Mouse (Mus musculus) small intestine, adult 2 months (tissue): ENCODE results near the gene Agrp. TPM values are rescaled to one million over a fixed set of nuclear protein-coding genes. Genes with fewer than 3 reads are reported as not detected.

Source experiments
- H3K27ac ChIP-seq: fragments of 200-500 bp; 2 replicates; pipeline ENCODE4 v1.5.1; 2012; ENCODE audit warnings: low read depth, low read length, control low read depth, inconsistent platforms; ENCODE audit not compliant: insufficient read depth
- H3K27me3 ChIP-seq: fragments of 200-500 bp; 2 replicates; pipeline ENCODE4 v1.6.1; 2012; ENCODE audit warnings: mild to moderate bottlenecking, moderate library complexity, low read length, inconsistent platforms; ENCODE audit not compliant: control insufficient read depth, insufficient read depth
- H3K36me3 ChIP-seq: fragments of 200-500 bp; 2 replicates; pipeline ENCODE4 v1.6.1; 2012; ENCODE audit warnings: mild to moderate bottlenecking, low read length, control low read depth, inconsistent platforms; ENCODE audit not compliant: control insufficient read depth, insufficient read depth
- H3K4me1 ChIP-seq: fragments of 200-500 bp; 2 replicates; pipeline ENCODE4 v1.6.1; 2012; ENCODE audit warnings: low read length, inconsistent platforms, mixed read lengths; ENCODE audit not compliant: control insufficient read depth, insufficient read depth, insufficient read length
- H3K4me3 ChIP-seq: fragments of 200-500 bp; 2 replicates; pipeline ENCODE4 v1.5.1; 2012; ENCODE audit warnings: low read depth, mild to moderate bottlenecking, control low read depth, inconsistent platforms, low read length, moderate library complexity
- CTCF ChIP-seq: fragments of 200-500 bp; IDR thresholded peaks from 2 replicates; pipeline ENCODE4 v1.5.1; 2012; ENCODE audit warnings: low read depth, mild to moderate bottlenecking, control low read depth, inconsistent platforms, low read length, moderate library complexity, mixed read lengths; ENCODE audit not compliant: insufficient replicate concordance, insufficient read length; ENCODE audit errors: extremely low read depth
- POLR2A ChIP-seq: fragments of 200-500 bp; IDR thresholded peaks from 2 replicates; pipeline ENCODE4 v1.6.1; 2012; ENCODE audit warnings: low read depth, mild to moderate bottlenecking, control low read depth, inconsistent platforms, low read length, moderate library complexity
- WGBS: fragments of 180-500 bp; shearing (Covaris S2); methylation state at CpG from one replicate; pipeline ENCODE4 v1.1.7; 2018; 5-methylcytosine and 5-hydroxymethylcytosine counted together
- polyA plus RNA-seq: library from polyadenylated mRNA; depleted of rRNA; stranded (reverse); fragments of >200 nt; gene quantifications from 2 replicates; pipeline ENCODE4 v1.2.3, GENCODE M21; 2012; rRNA removed

Gene Agrp
- 0.35 TPM in 1 of 2 replicates, not detected in the other for polyA plus RNA-seq

GRCm38 (mm10) chr8:105636963-105637510, at the start of gene Agrp:
TSS of gene Agrp (minus strand) at chr8:105637393.
- no peaks in the 10 kb centered on the region for H3K27me3 ChIP-seq
- WGBS: under 1% methylated on average over 58 of the region's 63 CpGs
- H3K27ac ChIP-seq: peak within 1 kb of the TSS; percentile 98
- H3K4me3 ChIP-seq: peak within 1 kb of the TSS; percentile 73
- no peaks in the 10 kb centered on the region; the same call in 1 of the 2 replicates for H3K4me1 ChIP-seq
- TF ChIP-seq CTCF (no peak), POLR2A (no peak)
- H3K36me3 ChIP-seq: no peaks in the 10 kb centered on the region

GRCm38 (mm10) chr8:105686551-105686950, 49.4 kb upstream of the Agrp start:
- Histone ChIP-seq H3K36me3 (peaks cover 16% of the 10 kb centered on the region), H3K4me3 (peak overlapping the region; percentile 57), H3K4me1 (no peaks in the 10 kb centered on the region; the same call in 1 of the 2 replicates), H3K27me3 (no peaks in the 10 kb centered on the region), H3K27ac (no peak overlapping the region)
- no peak for TF ChIP-seq POLR2A
- WGBS: 48% methylated on average over 6 of the region's 6 CpGs

- WGBS: 5% methylated on average over 26 of the region's 26 CpGs
- H3K4me3 ChIP-seq: peak within 1 kb of the TSS; percentile 57
These were observed 48.7 kb upstream of the Agrp start, which contains the start of gene Carmil2 for GRCm38 (mm10) chr8:105685796-105686308. TSS of gene Carmil2 (plus strand) at chr8:105686274.

GRCm38 (mm10) chr8:105685325-105685724, 48.1 kb upstream of the Agrp start:
- Histone ChIP-seq H3K27ac (no peak overlapping the region), H3K27me3 (no peaks in the 10 kb centered on the region), H3K36me3 (peaks cover 26% of the 10 kb centered on the region), H3K4me1 (no peaks in the 10 kb centered on the region; the same call in 1 of the 2 replicates), H3K4me3 (no peak overlapping the region)
- WGBS: 69% methylated on average over 7 of the region's 7 CpGs
- TF ChIP-seq CTCF (no peak), POLR2A (no peak)

More at GRCm38 (mm10) chr8:105685796-105686308, 48.7 kb upstream of the Agrp start, which contains the start of gene Carmil2:
- H3K27me3 ChIP-seq: no peaks in the 10 kb centered on the region
- no peaks in the 10 kb centered on the region; the same call in 1 of the 2 replicates for H3K4me1 ChIP-seq
- peaks cover 21% of the 10 kb centered on the region for H3K36me3 ChIP-seq
- no peak for TF ChIP-seq POLR2A
- peak; percentile 68; the same call in 1 of the 2 replicates for TF ChIP-seq CTCF
- no peak within 1 kb of the TSS for H3K27ac ChIP-seq

- Histone ChIP-seq H3K27me3 (no peaks in the 10 kb centered on the region), H3K27ac (no peak overlapping the region), H3K36me3 (peaks cover 66% of the 10 kb centered on the region), H3K4me1 (no peaks in the 10 kb centered on the region), H3K4me3 (no peak overlapping the region)
- 65% methylated on average over 1 of the region's 1 CpGs for WGBS
- TF ChIP-seq CTCF: no peak
- no peak for TF ChIP-seq POLR2A
These were observed 40.7 kb upstream of the Agrp start for GRCm38 (mm10) chr8:105677891-105678290.

GRCm38 (mm10) chr8:105661167-105661566, 24.0 kb upstream of the Agrp start:
- peaks cover 19% of the 10 kb centered on the region for H3K36me3 ChIP-seq
- TF ChIP-seq CTCF (no peak), POLR2A (no peak)
- H3K27ac ChIP-seq: no peak overlapping the region
- no peaks in the 10 kb centered on the region for H3K4me1 ChIP-seq
- H3K4me3 ChIP-seq: no peak overlapping the region
- 54% methylated on average over 3 of the region's 3 CpGs for WGBS
- no peaks in the 10 kb centered on the region for H3K27me3 ChIP-seq

GRCm38 (mm10) chr8:105657641-105658040, 20.4 kb upstream of the Agrp start:
- Histone ChIP-seq H3K4me1 (no peaks in the 10 kb centered on the region), H3K36me3 (peaks cover 15% of the 10 kb centered on the region), H3K27me3 (no peaks in the 10 kb centered on the region), H3K4me3 (no peak overlapping the region), H3K27ac (no peak overlapping the region)
- no peak for TF ChIP-seq POLR2A
- no peak for TF ChIP-seq CTCF
